Mouse (Mus musculus) layer of hippocampus, adult 8-10 months (tissue): ENCODE results near the gene Bcan. TPM values are rescaled to one million over a fixed set of nuclear protein-coding genes. Genes with fewer than 3 reads are reported as not detected.

ENCODE experiments used
- DNase-seq, 2 experiments: peaks; one replicate each; pipeline ENCODE4 v3.0.0; 2022; ENCODE audit warnings: low spot score in 2 of 2
- total RNA-seq, 4 experiments: library from RNA; stranded (reverse); gene quantifications; 2 replicates each; pipeline ENCODE4 v1.2.4; 2022

Gene Bcan
- total RNA-seq, 4 experiments from 2014 or later: 257 to 304 (median 278) TPM

- no peak for DNase-seq
These were observed 27.3 kb downstream of the Bcan start for GRCm38 (mm10) chr3:87972776-87973175.

GRCm38 (mm10) chr3:87972203-87972664 is 27.8 kb downstream of the Bcan start:
- DNase-seq: no peak

GRCm38 (mm10) chr3:87971489-87972202 is 28.4 kb downstream of the Bcan start:
- no peak for DNase-seq

GRCm38 (mm10) chr3:87970939-87971488 is 29.0 kb downstream of the Bcan start, which contains the start of gene Nes:
Gene Nes, plus strand, starts transcription at chr3:87971078.
- DNase-seq: no peak

GRCm38 (mm10) chr3:87970184-87970938 is 29.7 kb downstream of the Bcan start:
- peak in 1 of 2 experiments; percentile 48 for DNase-seq

GRCm38 (mm10) chr3:87960586-87961191 is 39.3 kb downstream of the Bcan start:
- peak; percentile 67 to 73 for DNase-seq

- DNase-seq: no peak
These were observed 39.8 kb downstream of the Bcan start for GRCm38 (mm10) chr3:87960191-87960585.

- no peak for DNase-seq
These were observed 40.7 kb downstream of the Bcan start for GRCm38 (mm10) chr3:87959371-87959770.

- DNase-seq: no peak
These were observed 41.1 kb downstream of the Bcan start for GRCm38 (mm10) chr3:87958967-87959366.

GRCm38 (mm10) chr3:87958476-87958875 is 41.6 kb downstream of the Bcan start:
- DNase-seq: no peak

- no peak for DNase-seq
These were observed 42.0 kb downstream of the Bcan start for GRCm38 (mm10) chr3:87958056-87958455.

- DNase-seq: no peak
These were observed 47.6 kb downstream of the Bcan start for GRCm38 (mm10) chr3:87952440-87952839.

- DNase-seq: no peak
These were observed 48.1 kb downstream of the Bcan start for GRCm38 (mm10) chr3:87951946-87952345.

GRCm38 (mm10) chr3:87949955-87950515 is 50.0 kb downstream of the Bcan start:
- no peak for DNase-seq

GRCm38 (mm10) chr3:87949266-87949954 is 50.6 kb downstream of the Bcan start:
- DNase-seq: no peak

- no peak for DNase-seq
These were observed 51.4 kb downstream of the Bcan start, which contains the start of gene Crabp2 for GRCm38 (mm10) chr3:87948378-87949265. Gene Crabp2, plus strand, starts transcription at chr3:87948666.

- no peak for DNase-seq
These were observed 52.2 kb downstream of the Bcan start for GRCm38 (mm10) chr3:87947811-87948199.

GRCm38 (mm10) chr3:87947056-87947810 is 52.8 kb downstream of the Bcan start:
- DNase-seq: no peak

- no peak for DNase-seq
These were observed 53.5 kb downstream of the Bcan start for GRCm38 (mm10) chr3:87946541-87946860.
